Mouse (Mus musculus) C2C12 (cell line): ENCODE data around the gene Rnls.

Experiments used
- CTCF ChIP-seq: IDR thresholded peaks from one replicate; pipeline ENCODE4 v1.5.1; 2011; ENCODE audit not compliant: control insufficient read depth, insufficient read depth, insufficient read length
- MAX ChIP-seq: IDR thresholded peaks from one replicate; pipeline ENCODE4 v1.6.1; 2011; ENCODE audit warnings: mild to moderate bottlenecking, control low read depth
- MYOG ChIP-seq: IDR thresholded peaks from one replicate; pipeline ENCODE4 v1.6.1; 2011; ENCODE audit not compliant: control insufficient read depth, insufficient read length; ENCODE audit errors: extremely low read depth
- USF1 ChIP-seq: IDR thresholded peaks from one replicate; pipeline ENCODE4 v1.6.1; 2011; ENCODE audit warnings: low read depth, mild to moderate bottlenecking, control low read depth, moderate library complexity

DNA sequence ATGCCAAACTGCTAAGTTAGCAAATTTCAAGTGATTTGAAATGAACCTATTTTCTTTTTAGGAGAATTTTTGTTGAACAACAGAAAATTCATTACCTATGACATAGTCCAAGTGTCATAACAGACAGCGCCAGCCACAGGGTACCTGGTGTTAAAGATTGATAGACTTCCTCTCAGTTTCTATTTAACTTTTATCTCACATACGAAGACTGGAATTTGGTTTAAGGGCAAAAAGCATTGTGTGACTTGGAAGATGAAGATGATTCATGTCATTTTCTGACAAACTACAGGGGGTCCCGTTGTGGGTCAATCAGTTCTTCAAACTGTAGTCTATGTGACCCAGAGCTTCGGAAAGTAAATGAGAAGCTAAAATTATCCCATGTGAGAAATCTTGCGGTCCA is 254.8 kb downstream of the Rnls start:
- TF ChIP-seq MAX (no peak), CTCF (no peak), USF1 (no peak), MYOG (no peak)
